Mouse (Mus musculus) ES-E14 (cell line): ENCODE data around the gene Ccdc93. TPM values are rescaled to one million over a fixed set of nuclear protein-coding genes. Genes with fewer than 3 reads are reported as not detected.

ENCODE experiments used
- DNase-seq: peaks from one replicate; pipeline ENCODE4 v3.0.0-alpha.2; 2013; ENCODE audit warnings: low read depth, low spot score
- H3K27ac ChIP-seq: 2 replicates; pipeline ENCODE4 v1.5.1; 2012; ENCODE audit warnings: low read depth, mild to moderate bottlenecking, low read length, moderate library complexity, mixed read lengths; ENCODE audit not compliant: poor library complexity, insufficient read depth, severe bottlenecking
- H3K36me3 ChIP-seq: 2 replicates; pipeline ENCODE4 v1.6.1; 2012; ENCODE audit warnings: mild to moderate bottlenecking, low read length, moderate library complexity, mixed read lengths; ENCODE audit not compliant: control insufficient read depth, poor library complexity, insufficient read depth, severe bottlenecking
- H3K4me1 ChIP-seq, 2 experiments: fragments of 150-350 bp in 1 of 2; sonication (generic) in 1 of 2; 2 replicates each; pipeline ENCODE4 v1.6.1; 2012; ENCODE audit warnings: low read length in 2 of 2, mild to moderate bottlenecking in 1 of 2, mixed read lengths in 1 of 2; ENCODE audit not compliant: control insufficient read depth in 2 of 2, insufficient read depth in 2 of 2, poor library complexity in 1 of 2
- H3K4me3 ChIP-seq, 2 experiments: fragments of 150-350 bp in 1 of 2; sonication (generic) in 1 of 2; 2 replicates each; pipeline ENCODE4 v1.5.1; 2012; ENCODE audit warnings: low read length in 2 of 2, low read depth in 1 of 2, mild to moderate bottlenecking in 1 of 2, mixed read lengths in 1 of 2; ENCODE audit not compliant: insufficient read depth in 1 of 2, poor library complexity in 1 of 2, severe bottlenecking in 1 of 2
- H3K9ac ChIP-seq: 2 replicates; pipeline ENCODE4 v1.6.1; 2012; ENCODE audit warnings: low read depth, mild to moderate bottlenecking, low read length, mixed read lengths; ENCODE audit not compliant: poor library complexity, insufficient read depth, severe bottlenecking
- H3K9me3 ChIP-seq: fragments of 150-350 bp; sonication (generic); 2 replicates; pipeline ENCODE4 v1.6.1; 2012; ENCODE audit warnings: low read depth, mild to moderate bottlenecking, low read length; ENCODE audit not compliant: control insufficient read depth, insufficient read depth
- CHD2 ChIP-seq: IDR thresholded peaks from 2 replicates; pipeline ENCODE4 v1.6.1; 2014; ENCODE audit warnings: mild to moderate bottlenecking, low read depth, low read length, inconsistent platforms
- HCFC1 ChIP-seq: IDR thresholded peaks from 2 replicates; pipeline ENCODE4 v1.6.1; 2012; ENCODE audit warnings: low read length, inconsistent platforms, borderline replicate concordance; ENCODE audit not compliant: insufficient read depth
- MAFK ChIP-seq: IDR thresholded peaks from 2 replicates; pipeline ENCODE4 v1.6.1; 2014; ENCODE audit warnings: mild to moderate bottlenecking, low read depth, low read length, inconsistent platforms; ENCODE audit not compliant: insufficient read depth
- ZC3H11A ChIP-seq: IDR thresholded peaks from 2 replicates; pipeline ENCODE4 v1.6.1; 2012; ENCODE audit warnings: low read depth, mild to moderate bottlenecking, inconsistent platforms, low read length, borderline replicate concordance
- ZNF384 ChIP-seq: IDR thresholded peaks from 2 replicates; pipeline ENCODE4 v1.6.1; 2012; ENCODE audit warnings: low read depth, low read length, inconsistent platforms
- in situ Hi-C, 2 experiments: fragments of 600-800 bp; cut with MboI; formaldehyde crosslinking; loops; one replicate each; pipeline ENCODE4 v1.15.1; 2025; ENCODE audit warnings: low sequenced_read_pairs in 2 of 2, inconsistent platforms in 1 of 2; ENCODE audit not compliant: unreplicated experiment in 2 of 2
- total RNA-seq: library from RNA; depleted of rRNA; stranded (reverse); fragments of 300-350 nt; gene quantifications from 2 replicates; pipeline ENCODE4 v1.2.3, GENCODE M21; 2012; rRNA removed

Ccdc93 gene
- total RNA-seq, 1 experiment = 11.7 TPM

GRCm38 (mm10) chr1:121551457-121551835 is 120.6 kb downstream of the Ccdc93 start:
- Histone ChIP-seq H3K9ac (no peak overlapping the region), H3K36me3 (peaks cover 27% of the 10 kb centered on the region), H3K4me1 (no peaks in the 10 kb centered on the region), H3K27ac (no peak overlapping the region), H3K9me3 (no peaks in the 10 kb centered on the region), H3K4me3 (no peak overlapping the region)
- DNase-seq = no peak
- TF ChIP-seq MAFK (no peak), ZC3H11A (no peak), HCFC1 (no peak), ZNF384 (no peak), CHD2 (no peak)
- in situ Hi-C loops = no loop called here

Other genes starting within 250 kb of the Ccdc93 start
- 24.9 and 34.4 TPM in 2 replicates for gene Insig2, start 98.5 kb upstream of the Ccdc93 start, total RNA-seq
- 0.98 and 1.0 TPM in 2 replicates for gene Htr5b, start 97.4 kb downstream of the Ccdc93 start, total RNA-seq
- 111 and 126 TPM in 2 replicates for gene Ddx18, start 136.9 kb downstream of the Ccdc93 start, total RNA-seq